Mouse (Mus musculus) left cerebral cortex, adult 8-10 months (tissue): Measurements from ENCODE around the gene Bhlha15. TPM values are rescaled to one million over a fixed set of nuclear protein-coding genes. Genes with fewer than 3 reads are reported as not detected.

ENCODE experiments used
- DNase-seq, 2 experiments: peaks; one replicate each; pipeline ENCODE4 v3.0.0; 2022; ENCODE audit warnings: low spot score in 2 of 2
- total RNA-seq, 4 experiments: library from RNA; stranded (reverse); gene quantifications; 2 replicates each; pipeline ENCODE4 v1.2.4; 2022

Bhlha15 gene
- total RNA-seq, result under 1 TPM; 0.09 to 0.30 (median 0.16) TPM

DNA sequence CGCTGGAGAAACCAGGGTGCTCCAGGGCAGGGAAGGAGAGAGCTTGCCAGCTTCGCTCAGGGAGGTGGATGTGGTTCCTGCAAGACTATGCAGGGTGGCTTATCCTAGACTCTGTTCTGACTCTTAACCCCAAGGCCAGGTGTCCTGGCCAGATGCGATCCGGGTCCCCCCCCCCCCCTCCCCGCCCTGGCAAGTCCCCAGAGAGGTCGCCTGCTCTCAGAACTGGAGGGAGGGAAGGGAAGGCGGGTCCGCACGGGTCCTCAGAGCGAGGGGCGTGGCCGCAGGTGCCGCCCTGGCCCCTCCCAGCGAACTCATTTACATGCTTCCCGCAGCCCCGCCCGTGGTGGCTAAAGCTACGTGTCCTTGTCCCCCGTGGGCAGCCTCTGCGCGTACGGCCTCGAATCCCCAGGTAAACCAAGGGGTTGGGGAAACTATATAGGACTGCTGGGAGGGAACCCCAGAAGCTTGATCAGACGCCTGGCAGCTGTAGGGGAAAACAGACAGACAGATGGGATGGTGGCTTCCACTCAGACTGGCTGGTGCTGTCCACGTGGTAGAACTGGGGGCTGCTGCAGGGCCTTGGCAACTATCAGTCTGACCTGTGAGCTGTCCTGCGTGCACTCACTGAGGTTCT, at the start of gene Bhlha15:
Gene Bhlha15, plus strand, starts transcription at position 337 of the 634 bp plus-strand sequence.
- DNase-seq, result no peak

DNA sequence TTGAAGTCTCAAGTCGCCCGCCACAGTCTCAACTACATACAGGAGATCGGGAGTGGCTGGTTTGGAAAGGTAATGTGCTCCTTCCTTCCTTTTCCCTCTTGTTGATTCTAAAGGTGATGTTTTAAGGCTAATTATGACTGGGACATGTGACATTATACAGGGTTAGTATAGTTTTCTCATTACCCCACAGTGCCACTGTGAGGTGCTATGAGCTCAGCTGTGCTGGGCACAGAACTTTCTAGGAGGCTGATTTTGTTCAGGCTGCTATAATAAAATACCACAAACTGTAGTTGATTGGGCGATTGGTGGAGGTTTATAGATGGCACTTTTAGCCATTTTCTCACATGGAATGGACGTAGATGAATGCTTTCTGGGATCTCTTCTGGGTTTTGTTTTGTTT, 46.6 kb upstream of the Bhlha15 start:
- no peak for DNase-seq

- DNase-seq, result no peak
Measured at GRCm38 (mm10) chr5:144146898-144147297, 43.2 kb upstream of the Bhlha15 start.

- DNase-seq, result no peak
Measured at GRCm38 (mm10) chr5:144149530-144149929, 40.6 kb upstream of the Bhlha15 start.

DNA sequence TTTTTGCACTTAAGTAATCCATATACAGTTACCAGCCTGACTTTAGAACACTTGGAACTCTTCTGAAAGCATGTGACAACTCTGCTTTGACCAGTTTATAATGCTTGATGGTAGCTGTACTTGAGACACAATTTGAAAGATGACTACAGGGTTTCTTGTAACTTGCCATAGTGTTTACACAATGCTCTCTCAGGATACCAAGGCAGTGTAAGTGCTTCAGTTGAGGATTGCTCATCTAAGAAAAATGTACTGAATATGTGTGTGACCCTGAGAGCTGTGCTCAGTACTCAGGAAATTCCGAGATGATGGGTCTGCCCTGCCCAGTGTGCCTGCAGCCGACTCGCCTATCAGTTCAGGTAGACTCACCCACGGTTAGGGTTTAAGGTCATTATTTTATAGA, 38.8 kb upstream of the Bhlha15 start:
- no peak for DNase-seq

DNA sequence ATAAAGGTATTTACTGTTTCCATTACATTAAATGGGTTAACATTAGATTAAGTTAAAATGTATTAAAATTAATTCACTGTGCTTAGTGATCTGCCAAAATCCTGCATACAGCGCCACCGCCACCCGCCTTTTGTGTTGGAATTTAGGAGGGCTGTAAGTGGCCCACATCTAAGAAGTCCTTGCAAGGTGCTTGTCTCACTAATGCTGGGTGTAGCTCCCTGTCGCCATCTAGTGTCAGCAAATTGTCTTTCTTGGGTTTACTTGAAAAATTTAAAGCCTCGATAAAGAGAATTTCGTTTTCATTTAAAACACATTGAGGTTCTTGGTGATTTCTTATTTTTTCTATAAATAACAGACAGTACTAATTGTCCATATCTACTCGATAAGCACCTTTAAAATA, 35.6 kb upstream of the Bhlha15 start:
- peak in 1 of 2 experiments; percentile 28 for DNase-seq

- DNase-seq, result peak in 1 of 2 experiments; percentile 52
Measured at GRCm38 (mm10) chr5:144158604-144159003, 31.5 kb upstream of the Bhlha15 start.

- peak in 1 of 2 experiments; percentile 43 for DNase-seq
Measured at GRCm38 (mm10) chr5:144159137-144159536, 30.9 kb upstream of the Bhlha15 start.

DNA sequence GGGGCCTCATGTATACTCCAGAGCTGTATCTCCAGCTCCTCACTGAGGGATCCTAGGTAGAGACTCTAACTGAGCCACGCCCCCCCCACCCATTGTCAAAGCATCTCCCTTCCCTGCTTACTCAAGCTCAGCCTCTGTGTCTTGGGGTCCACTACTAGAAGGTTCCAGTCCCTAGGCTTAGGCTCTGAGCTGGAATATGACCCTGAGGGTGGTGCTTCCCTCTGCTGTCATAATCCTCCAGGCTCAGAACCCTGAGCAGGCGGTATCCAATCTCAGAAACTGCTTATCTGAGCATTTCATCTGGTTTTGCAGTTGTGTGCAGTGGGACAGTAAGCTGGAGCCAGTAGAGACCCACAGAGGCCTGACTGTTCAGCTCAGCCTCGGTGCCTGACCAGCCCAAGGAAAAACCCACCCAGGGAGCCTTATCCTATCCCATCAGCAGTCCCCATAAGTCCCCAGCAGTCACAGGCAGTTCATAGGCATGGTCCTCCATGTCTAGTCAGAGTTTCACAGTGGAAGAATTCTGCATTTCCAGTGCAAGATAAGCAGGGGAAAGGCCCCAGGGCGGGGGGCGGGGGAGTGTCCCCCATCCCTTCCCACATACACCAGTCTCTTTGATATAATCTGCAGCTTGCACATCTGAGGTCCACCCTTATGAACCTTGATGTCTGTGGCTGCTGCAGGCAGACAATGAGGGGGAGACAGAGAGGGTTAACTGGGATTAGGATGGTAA, 27.8 kb upstream of the Bhlha15 start:
- DNase-seq, result no peak

GRCm38 (mm10) chr5:144162813-144163517, 27.1 kb upstream of the Bhlha15 start:
- no peak for DNase-seq

- no peak for DNase-seq
Measured at GRCm38 (mm10) chr5:144165756-144166155, 24.3 kb upstream of the Bhlha15 start.

GRCm38 (mm10) chr5:144169275-144169975, 20.7 kb upstream of the Bhlha15 start:
- peak in 1 of 2 experiments; percentile 31 for DNase-seq

DNA sequence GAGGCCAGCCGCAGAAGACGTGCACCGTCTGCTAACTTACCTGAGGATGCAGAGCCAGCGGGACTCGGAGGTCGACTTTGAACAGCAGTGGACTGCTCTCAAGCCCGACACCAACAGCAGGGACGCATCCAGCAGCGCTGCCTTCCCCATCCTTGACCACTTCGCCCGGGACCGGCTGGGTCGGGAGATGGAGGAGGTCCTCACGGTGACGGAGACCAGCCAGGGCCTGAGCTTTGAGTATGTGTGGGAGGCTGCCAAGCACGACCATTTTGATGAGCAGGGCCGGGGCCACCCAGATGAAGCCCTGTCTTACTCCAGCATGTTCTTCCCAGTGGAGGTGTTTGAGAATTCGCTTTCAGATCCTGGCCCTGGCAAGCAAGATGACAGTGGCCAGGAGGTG, 16.4 kb upstream of the Bhlha15 start:
- no peak for DNase-seq

- DNase-seq, result no peak
Measured at GRCm38 (mm10) chr5:144178216-144178615, 11.9 kb upstream of the Bhlha15 start.

DNA sequence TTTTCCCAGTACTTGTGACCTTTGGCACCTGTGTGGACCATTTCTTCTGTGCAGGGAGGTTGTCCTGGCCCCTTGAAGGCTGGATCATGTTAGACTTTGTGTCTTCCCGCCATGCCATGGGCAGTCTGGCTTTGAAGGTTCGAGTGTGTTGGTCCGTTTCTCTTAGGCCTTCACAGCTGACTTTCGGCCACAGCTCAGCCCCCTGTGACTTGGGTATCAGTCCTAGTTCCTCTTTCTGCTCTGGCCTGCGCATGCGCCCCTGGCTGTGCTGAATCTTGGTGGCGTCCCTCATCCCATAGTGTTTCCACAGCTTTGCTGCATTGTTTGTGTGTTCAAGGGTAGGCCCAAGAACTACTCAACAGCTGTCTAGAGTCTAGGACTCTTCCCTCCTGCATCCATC, 8.8 kb upstream of the Bhlha15 start:
- no peak for DNase-seq

- DNase-seq, result no peak
Measured at GRCm38 (mm10) chr5:144182542-144183247, 7.4 kb upstream of the Bhlha15 start.

DNA sequence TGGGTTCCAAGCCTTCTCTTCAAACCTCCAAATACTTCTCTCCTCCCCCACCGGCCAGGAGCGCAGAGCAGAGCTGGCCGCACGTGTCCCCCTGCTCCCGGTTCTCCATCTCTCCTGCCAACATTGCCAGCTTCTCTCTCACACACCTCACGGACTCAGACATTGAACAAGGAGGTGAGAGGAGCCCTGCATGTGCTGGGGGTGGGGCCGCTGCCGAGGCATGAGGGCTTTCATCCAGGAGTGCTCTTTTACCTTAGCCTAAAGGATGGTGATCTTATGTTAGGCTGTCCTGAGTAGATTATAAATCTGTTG, 6.9 kb upstream of the Bhlha15 start:
- DNase-seq, result no peak

DNA sequence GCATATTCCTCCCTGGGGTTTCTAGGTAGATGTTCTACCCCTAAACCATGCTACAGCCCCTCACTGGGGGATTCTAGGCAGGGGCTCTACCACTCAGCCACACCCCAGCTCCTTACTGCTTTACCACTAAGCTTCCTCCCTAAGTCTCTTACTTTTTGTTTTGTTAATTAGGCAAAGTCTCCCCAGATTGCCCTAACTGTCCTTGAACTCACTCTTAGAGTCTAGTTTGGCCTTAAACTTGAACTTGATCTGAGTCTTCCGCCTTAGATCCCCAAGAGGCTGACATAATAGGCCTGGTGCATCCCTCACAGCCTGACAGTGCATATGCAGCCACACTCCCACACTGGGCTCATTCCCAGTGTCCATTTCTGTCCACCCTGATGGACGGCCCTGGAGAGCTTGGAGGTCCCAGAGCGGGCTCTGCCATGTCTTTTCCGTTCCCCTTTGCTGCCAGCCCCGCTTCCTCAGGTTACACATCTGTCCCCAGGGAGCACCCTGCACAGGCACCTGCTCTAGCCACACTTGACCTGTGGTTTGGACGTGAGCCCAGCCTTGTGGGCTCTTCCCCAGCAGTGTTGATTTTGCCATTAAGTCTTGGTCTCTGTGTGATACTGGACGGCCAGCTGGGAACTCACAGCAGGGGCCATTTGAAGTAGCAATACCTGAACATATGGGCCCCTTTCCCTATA, 6.3 kb upstream of the Bhlha15 start:
- DNase-seq, result no peak

DNA sequence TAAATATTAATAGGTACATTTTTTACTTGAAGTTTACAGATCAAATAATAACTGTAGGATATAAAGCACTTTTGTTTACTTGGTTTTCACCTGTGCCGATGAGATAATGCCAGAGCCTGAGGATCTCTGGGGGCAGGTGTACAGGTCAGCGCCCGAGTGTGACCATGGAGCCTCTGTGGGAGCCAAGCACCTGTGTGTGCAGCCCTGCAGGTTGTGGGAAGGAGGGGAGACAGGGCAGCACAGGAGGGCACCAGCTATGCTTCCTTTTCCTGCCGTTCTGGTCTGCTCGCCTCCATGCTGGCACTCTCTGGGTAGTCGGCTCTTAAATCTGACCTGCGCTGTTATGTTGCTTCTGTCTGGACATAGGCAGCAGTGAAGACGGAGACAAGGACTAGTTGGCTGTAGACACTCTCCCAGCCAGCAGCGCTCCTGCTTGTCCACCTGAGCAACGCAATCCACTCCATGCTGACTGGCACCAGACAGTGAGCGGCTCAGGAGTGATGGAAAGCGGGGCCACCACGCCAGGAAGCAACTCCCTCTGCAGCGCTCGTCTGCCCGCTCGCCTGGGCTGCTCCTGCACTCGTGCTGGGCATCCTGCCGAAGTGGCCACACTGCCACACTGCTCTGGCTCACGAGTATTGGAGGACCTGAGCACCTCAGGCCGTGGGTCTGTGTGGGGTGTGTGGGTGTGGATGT, 5.6 kb upstream of the Bhlha15 start:
- DNase-seq, result no peak

GRCm38 (mm10) chr5:144188422-144188821, 1.7 kb upstream of the Bhlha15 start:
- DNase-seq, result no peak
